Mouse (Mus musculus) midbrain, embryonic 12.5 days (tissue): ENCODE measurements around the gene AC124108.1. TPM values are rescaled to one million over a fixed set of nuclear protein-coding genes. Genes with fewer than 3 reads are reported as not detected.

Source experiments
- ATAC-seq: fragments of 200-750 bp; cut with Nextera tagmentation; 2 replicates; pipeline ENCODE4 v1.8.0; 2017; ENCODE audit warnings: low read depth, moderate TSS enrichment, moderate library complexity; ENCODE audit not compliant: low FRiP score
- H3K27ac ChIP-seq: fragments of 300-500 bp; sonication (generic); replicated peaks from 2 replicates; pipeline ENCODE4 v1.5.1; 2016; ENCODE audit warnings: mild to moderate bottlenecking
- H3K27me3 ChIP-seq: fragments of 300-500 bp; sonication (generic); 2 replicates; pipeline ENCODE4 v1.6.1; 2016; ENCODE audit warnings: mild to moderate bottlenecking
- H3K36me3 ChIP-seq: fragments of 300-500 bp; sonication (generic); 2 replicates; pipeline ENCODE4 v1.6.1; 2016
- H3K4me1 ChIP-seq: fragments of 300-500 bp; sonication (generic); 2 replicates; pipeline ENCODE4 v1.6.1; 2016
- H3K4me2 ChIP-seq: fragments of 300-500 bp; sonication (generic); replicated peaks from 2 replicates; pipeline ENCODE4 v1.6.1; 2016; ENCODE audit warnings: mild to moderate bottlenecking, moderate library complexity
- H3K4me3 ChIP-seq: fragments of 300-500 bp; sonication (generic); 2 replicates; pipeline ENCODE4 v1.5.1; 2016; ENCODE audit warnings: mild to moderate bottlenecking
- H3K9ac ChIP-seq: fragments of 300-500 bp; sonication (generic); replicated peaks from 2 replicates; pipeline ENCODE4 v1.6.1; 2016; ENCODE audit warnings: mild to moderate bottlenecking, moderate library complexity
- H3K9me3 ChIP-seq: fragments of 300-500 bp; sonication (generic); 2 replicates; pipeline ENCODE4 v1.6.1; 2016; ENCODE audit warnings: mild to moderate bottlenecking
- WGBS: fragments of 180-500 bp; shearing (Covaris S2); methylation state at CpG from one replicate; pipeline ENCODE4 v1.1.7; 2016; 5-methylcytosine and 5-hydroxymethylcytosine counted together
- polyA plus RNA-seq: library from polyadenylated mRNA; unstranded; fragments of >200 nt; fragmentation: Nextera tagmentation; extraction: Ambion mirVana; gene quantifications from 2 replicates; pipeline ENCODE4 v1.2.1, GENCODE M21; 2016

AC124108.1 gene
- polyA plus RNA-seq, 1 experiment from 2014 or later: 6.1 TPM

DNA sequence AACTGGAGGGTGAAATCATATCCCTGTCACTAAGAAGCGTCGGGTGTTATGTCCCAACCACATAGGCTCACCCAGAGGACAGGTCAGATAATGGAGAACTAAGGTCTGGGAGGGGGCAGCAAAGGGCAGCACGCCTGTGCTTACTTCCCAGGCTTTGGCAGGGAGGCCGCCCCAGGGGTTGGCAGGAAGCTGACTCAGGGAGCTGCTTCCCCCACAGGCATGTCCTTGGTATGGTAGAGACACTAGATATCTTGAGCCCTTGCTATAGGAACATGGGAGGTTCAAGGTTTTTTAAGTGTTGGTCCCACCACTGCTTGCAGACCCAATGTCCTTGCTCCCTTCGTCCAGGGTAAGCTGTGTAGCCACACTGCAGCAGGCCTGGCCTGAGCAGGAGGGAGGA is 14.7 kb downstream of the AC124108.1 start:
- H3K9me3 ChIP-seq: no peaks in the 10 kb centered on the region
- H3K27me3 ChIP-seq: peaks cover 4% of the 10 kb centered on the region; the same call in 1 of the 2 replicates
- WGBS: 66% methylated on average over 5 of the region's 5 CpGs
- no peak overlapping the region for H3K9ac ChIP-seq
- H3K4me2 ChIP-seq: no peak overlapping the region
- no peak for ATAC-seq
- no peak overlapping the region for H3K4me3 ChIP-seq
- H3K4me1 ChIP-seq: peaks cover 77% of the 10 kb centered on the region
- H3K27ac ChIP-seq: 0 out of 2 replicates have a peak overlapping the region, but pooled peaks have one; percentile 31
- H3K36me3 ChIP-seq: peaks cover 8% of the 10 kb centered on the region

DNA sequence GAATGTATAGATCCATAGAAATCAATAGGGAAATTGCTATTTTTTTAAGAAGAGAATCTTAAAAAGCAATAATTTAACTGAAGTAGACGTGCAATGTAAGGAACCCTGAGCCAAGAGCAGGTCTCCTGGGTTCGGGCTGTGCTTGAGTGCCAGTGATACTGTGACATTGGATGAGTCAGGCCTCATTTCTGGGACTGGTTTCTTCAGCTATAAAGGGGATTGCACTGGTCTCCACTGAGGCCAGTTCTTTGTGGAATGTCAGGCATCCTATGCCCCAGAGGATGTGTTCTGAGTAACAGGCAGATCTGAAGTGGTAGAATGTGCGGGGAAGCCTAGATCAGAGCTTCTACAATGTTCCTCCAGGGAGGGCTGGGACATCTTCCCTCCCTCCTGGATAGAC is 15.6 kb downstream of the AC124108.1 start:
- H3K9ac ChIP-seq: no peak overlapping the region
- H3K36me3 ChIP-seq: peaks cover 8% of the 10 kb centered on the region
- no peak overlapping the region for H3K4me2 ChIP-seq
- H3K27ac ChIP-seq: no peak overlapping the region
- no peak for ATAC-seq
- peaks cover 75% of the 10 kb centered on the region for H3K4me1 ChIP-seq
- no peaks in the 10 kb centered on the region for H3K9me3 ChIP-seq
- no peak overlapping the region for H3K4me3 ChIP-seq
- peaks cover 10% of the 10 kb centered on the region for H3K27me3 ChIP-seq
- WGBS: 84% methylated on average over 3 of the region's 3 CpGs

DNA sequence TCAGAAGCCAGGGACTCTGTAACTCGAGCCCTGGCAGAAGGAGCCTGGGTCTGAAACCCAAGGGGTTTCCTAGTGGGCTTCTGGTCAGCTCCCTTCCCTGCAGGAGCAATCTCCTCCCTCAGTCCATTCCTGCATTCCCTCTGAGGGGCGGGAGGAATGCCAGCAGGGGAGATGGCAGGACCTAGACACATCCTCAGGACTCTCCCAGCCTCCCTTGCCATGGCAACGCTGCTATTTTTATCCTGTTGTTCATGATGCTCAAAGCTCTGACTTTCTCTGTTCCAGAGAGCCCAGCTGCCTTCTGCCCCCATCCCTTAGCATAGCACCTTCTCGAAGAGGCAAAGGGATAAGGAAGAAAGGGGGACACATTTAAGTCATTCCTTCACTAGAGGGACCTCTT is 16.9 kb downstream of the AC124108.1 start:
- no peak overlapping the region for H3K9ac ChIP-seq
- peak overlapping the region; percentile 54 for H3K27ac ChIP-seq
- H3K36me3 ChIP-seq: peaks cover 8% of the 10 kb centered on the region
- no peak overlapping the region for H3K4me2 ChIP-seq
- no peak for ATAC-seq
- H3K27me3 ChIP-seq: peaks cover 12% of the 10 kb centered on the region
- H3K4me1 ChIP-seq: peaks cover 76% of the 10 kb centered on the region
- WGBS: 11% methylated on average over 4 of the region's 4 CpGs
- no peaks in the 10 kb centered on the region for H3K9me3 ChIP-seq
- no peak overlapping the region for H3K4me3 ChIP-seq

DNA sequence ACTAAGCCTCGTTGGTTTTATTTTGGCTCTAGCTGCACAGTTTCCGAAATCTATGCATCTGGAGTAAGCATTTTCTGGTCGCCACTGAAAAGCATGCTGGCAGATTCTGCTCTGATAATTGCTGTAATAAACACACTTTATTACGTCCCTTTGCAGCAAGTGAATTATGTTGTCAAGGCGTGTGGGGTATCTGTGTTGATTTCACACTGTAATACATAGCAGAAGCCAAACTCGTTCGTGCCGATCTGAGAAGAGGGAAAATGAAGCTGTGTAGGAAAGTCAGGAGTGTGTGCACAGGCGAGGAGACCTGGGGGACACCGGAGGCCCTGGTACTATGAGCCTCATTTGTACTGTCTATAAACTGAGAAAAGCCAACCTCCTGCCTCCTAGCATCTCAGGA is 18.1 kb downstream of the AC124108.1 start:
- Histone ChIP-seq H3K4me2 (no peak overlapping the region), H3K4me3 (no peak overlapping the region), H3K27ac (0 out of 2 replicates have a peak overlapping the region, but pooled peaks have one; percentile 10), H3K4me1 (peaks cover 75% of the 10 kb centered on the region), H3K36me3 (peaks cover 2% of the 10 kb centered on the region), H3K9ac (no peak overlapping the region), H3K9me3 (no peaks in the 10 kb centered on the region), H3K27me3 (peaks cover 12% of the 10 kb centered on the region)
- WGBS: 81% methylated on average over 10 of the region's 10 CpGs
- no peak for ATAC-seq

DNA sequence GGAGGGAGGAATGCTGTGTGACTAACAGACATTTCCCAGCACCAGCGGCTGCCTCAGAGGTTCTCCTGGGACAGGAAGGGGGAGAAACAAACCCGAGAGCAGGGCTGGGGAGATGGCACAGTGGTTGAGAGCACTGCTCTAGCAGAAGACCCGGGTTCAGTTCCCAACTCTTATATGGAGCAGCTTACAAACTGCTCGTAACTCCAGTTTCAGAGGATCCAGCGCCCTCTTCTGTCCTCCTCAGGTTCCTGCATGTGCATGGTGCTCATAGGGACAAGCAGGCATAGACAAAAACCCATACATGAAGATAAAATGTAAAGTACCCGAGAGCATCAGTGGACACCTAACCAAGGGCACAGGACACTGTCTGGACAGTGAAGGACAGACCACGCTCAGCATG is 19.7 kb downstream of the AC124108.1 start:
- no peak for ATAC-seq
- no peak overlapping the region for H3K9ac ChIP-seq
- H3K36me3 ChIP-seq: no peaks in the 10 kb centered on the region
- H3K27me3 ChIP-seq: peaks cover 15% of the 10 kb centered on the region
- 0 out of 2 replicates have a peak overlapping the region, but pooled peaks have one; percentile 22 for H3K27ac ChIP-seq
- no peak overlapping the region for H3K4me2 ChIP-seq
- WGBS: 22% methylated on average over 7 of the region's 7 CpGs
- no peaks in the 10 kb centered on the region for H3K9me3 ChIP-seq
- H3K4me1 ChIP-seq: peaks cover 68% of the 10 kb centered on the region
- H3K4me3 ChIP-seq: no peak overlapping the region

DNA sequence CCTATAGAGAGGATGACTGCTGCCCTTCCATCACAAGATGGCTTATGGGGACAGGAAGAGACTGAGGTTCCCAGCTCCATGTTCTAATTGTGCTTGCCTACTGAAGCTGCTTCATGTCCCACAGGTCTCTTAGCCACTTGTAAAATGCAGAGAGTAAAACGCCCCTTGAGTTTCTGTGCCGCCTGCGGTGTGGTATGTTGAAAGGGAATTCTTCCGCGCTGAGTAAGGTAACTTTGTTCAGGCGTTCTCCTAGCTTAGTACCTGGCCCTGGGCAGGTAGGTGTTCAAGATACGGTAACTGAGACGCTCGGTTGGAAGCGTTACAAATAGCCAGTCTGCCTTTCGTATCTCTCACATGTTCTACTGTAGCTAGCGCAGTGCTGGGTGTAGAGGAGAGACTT is 20.4 kb downstream of the AC124108.1 start:
- peak overlapping the region; percentile 48; the same call in 1 of the 2 replicates for H3K4me2 ChIP-seq
- no peak for ATAC-seq
- 41% methylated on average over 12 of the region's 12 CpGs for WGBS
- no peak overlapping the region for H3K27ac ChIP-seq
- H3K9me3 ChIP-seq: no peaks in the 10 kb centered on the region
- peaks cover 15% of the 10 kb centered on the region for H3K27me3 ChIP-seq
- no peaks in the 10 kb centered on the region for H3K36me3 ChIP-seq
- peaks cover 67% of the 10 kb centered on the region for H3K4me1 ChIP-seq
- H3K9ac ChIP-seq: 0 out of 2 replicates have a peak overlapping the region, but pooled peaks have one; percentile 2
- no peak overlapping the region for H3K4me3 ChIP-seq

DNA sequence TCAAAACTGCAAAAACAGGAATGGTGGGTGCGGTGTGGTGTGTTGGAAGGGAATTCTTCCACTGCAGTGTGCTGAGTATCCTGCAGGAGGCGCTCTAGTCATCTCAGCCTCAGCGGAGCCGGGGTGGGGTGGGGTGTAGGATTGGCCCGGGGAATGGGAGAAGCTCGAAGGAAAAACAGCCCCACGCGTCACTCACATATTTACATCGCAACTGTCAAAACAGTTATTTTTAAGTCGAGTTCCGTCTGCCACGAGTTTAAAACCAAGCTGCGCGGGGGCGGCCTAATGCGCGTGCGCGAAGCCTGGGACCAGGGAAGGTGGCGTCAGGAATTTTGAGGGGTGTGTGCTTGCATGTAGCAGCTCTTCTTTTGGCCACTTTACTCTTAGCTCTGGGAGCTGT is 21.0 kb downstream of the AC124108.1 start:
- ATAC-seq: 0 out of 2 replicates have a peak, but pooled peaks have one; percentile 27

DNA sequence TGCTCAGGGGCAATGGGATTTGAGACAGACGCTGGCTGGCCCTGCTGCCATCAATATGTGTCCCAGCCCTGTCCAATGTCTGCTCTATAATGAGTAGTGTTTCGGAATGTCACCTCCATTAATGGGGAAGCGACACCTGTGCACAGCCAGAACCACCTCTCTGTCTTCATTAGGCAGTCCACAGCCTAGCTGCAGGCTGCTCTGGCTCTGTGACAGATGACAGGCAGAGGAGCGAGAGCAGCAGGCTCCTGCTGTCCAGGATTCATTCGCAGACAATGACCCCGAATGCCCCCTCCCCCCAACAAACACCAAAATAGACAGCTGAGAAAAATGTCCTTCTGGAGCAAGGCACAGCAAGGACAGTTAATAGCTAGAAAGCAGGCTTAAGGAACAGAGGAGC is 21.8 kb downstream of the AC124108.1 start:
- Histone ChIP-seq H3K27ac (peak overlapping the region; percentile 39; the same call in 1 of the 2 replicates), H3K9me3 (no peaks in the 10 kb centered on the region), H3K4me3 (no peak overlapping the region), H3K4me1 (peaks cover 54% of the 10 kb centered on the region), H3K36me3 (no peaks in the 10 kb centered on the region), H3K9ac (no peak overlapping the region), H3K4me2 (no peak overlapping the region; the same call in 1 of the 2 replicates), H3K27me3 (peaks cover 15% of the 10 kb centered on the region)
- WGBS: 36% methylated on average over 6 of the region's 6 CpGs
- no peak for ATAC-seq

More for the DNA sequence above, 21.0 kb downstream of the AC124108.1 start:
- peaks cover 15% of the 10 kb centered on the region for H3K27me3 ChIP-seq
- peak overlapping the region; percentile 34 for H3K4me3 ChIP-seq
- no peak overlapping the region for H3K27ac ChIP-seq
- 6% methylated on average over 20 of the region's 20 CpGs for WGBS
- H3K4me2 ChIP-seq: peak overlapping the region; percentile 48
- no peaks in the 10 kb centered on the region for H3K36me3 ChIP-seq
- H3K9ac ChIP-seq: no peak overlapping the region; the same call in 1 of the 2 replicates
- peaks cover 63% of the 10 kb centered on the region for H3K4me1 ChIP-seq
- H3K9me3 ChIP-seq: no peaks in the 10 kb centered on the region

DNA sequence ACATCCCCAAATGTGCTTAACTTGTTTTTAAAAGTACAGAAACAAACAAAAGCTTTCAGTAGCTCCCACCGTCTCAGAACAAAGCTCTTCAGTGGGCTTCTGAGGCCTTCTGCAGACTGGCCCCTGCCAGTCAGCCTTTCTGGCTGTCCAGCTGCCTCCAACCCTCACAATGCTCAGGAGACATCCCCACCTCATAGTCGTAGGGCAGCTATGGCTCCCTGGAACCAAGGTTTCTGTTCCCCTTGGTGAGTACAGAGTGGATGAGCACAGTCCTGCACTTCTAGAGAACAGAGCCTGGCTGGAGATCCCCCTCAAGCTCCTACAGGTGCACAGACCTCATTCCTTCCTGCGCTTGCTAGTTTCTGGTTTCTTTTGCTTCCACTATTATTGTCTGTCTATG is 25.0 kb downstream of the AC124108.1 start:
- H3K4me1 ChIP-seq: peaks cover 36% of the 10 kb centered on the region
- H3K9me3 ChIP-seq: no peaks in the 10 kb centered on the region
- no peak overlapping the region for H3K27ac ChIP-seq
- H3K9ac ChIP-seq: no peak overlapping the region
- H3K4me2 ChIP-seq: no peak overlapping the region
- no peak overlapping the region for H3K4me3 ChIP-seq
- 58% methylated on average over 3 of the region's 3 CpGs for WGBS
- ATAC-seq: no peak
- peaks cover 17% of the 10 kb centered on the region; the same call in 1 of the 2 replicates for H3K27me3 ChIP-seq
- H3K36me3 ChIP-seq: no peaks in the 10 kb centered on the region

DNA sequence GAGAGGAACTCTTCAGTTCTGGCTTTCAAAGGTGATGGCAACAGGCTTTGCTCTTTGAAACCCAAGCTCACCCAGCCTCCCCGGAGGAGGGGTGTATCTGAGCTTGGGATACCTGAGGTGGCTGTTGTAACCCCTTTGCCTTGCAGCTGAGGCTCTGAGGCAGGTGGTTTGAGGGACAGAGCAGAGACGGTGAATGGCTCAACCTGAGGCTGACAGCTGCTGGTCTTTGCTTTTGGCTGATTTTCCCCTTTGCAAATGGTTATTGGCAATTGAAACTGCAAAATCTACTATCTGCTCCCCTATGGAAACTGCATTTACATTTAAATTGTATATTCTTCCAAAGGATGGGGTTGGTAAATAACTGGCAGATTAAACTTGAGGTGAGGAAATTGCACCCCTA is 30.4 kb downstream of the AC124108.1 start:
- no peak for ATAC-seq
- 32% methylated on average over 2 of the region's 2 CpGs for WGBS
- Histone ChIP-seq H3K36me3 (no peaks in the 10 kb centered on the region), H3K27ac (peak overlapping the region; percentile 69), H3K4me3 (no peak overlapping the region), H3K9ac (no peak overlapping the region), H3K4me1 (peaks cover 30% of the 10 kb centered on the region), H3K27me3 (peaks cover 6% of the 10 kb centered on the region; the same call in 1 of the 2 replicates), H3K4me2 (no peak overlapping the region), H3K9me3 (no peaks in the 10 kb centered on the region)

DNA sequence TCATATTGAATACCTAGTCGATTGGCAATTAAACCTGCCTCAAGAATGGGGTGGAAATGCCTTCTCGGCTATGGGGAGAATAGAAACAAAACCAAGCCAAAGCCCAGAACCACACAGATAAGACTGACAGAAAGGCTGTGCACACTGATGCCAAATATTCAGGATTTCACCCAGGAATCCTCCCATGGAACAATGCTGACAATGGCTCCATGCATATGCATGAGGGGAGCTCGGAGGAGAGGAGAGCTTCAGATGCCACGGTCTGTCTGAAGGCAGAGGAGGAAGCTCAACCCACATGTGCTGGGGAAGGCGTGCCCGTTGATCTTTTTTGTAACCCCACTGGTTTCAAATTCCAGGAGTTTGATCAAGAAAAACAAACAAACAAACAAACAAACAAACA is 30.9 kb downstream of the AC124108.1 start:
- ATAC-seq: peak; percentile 87
- Histone ChIP-seq H3K4me1 (peaks cover 30% of the 10 kb centered on the region), H3K4me2 (peak overlapping the region; percentile 31), H3K9ac (no peak overlapping the region), H3K4me3 (no peak overlapping the region), H3K36me3 (no peaks in the 10 kb centered on the region), H3K27ac (peak overlapping the region; percentile 69), H3K9me3 (no peaks in the 10 kb centered on the region), H3K27me3 (peaks cover 6% of the 10 kb centered on the region; the same call in 1 of the 2 replicates)
- 10% methylated on average over 6 of the region's 6 CpGs for WGBS

DNA sequence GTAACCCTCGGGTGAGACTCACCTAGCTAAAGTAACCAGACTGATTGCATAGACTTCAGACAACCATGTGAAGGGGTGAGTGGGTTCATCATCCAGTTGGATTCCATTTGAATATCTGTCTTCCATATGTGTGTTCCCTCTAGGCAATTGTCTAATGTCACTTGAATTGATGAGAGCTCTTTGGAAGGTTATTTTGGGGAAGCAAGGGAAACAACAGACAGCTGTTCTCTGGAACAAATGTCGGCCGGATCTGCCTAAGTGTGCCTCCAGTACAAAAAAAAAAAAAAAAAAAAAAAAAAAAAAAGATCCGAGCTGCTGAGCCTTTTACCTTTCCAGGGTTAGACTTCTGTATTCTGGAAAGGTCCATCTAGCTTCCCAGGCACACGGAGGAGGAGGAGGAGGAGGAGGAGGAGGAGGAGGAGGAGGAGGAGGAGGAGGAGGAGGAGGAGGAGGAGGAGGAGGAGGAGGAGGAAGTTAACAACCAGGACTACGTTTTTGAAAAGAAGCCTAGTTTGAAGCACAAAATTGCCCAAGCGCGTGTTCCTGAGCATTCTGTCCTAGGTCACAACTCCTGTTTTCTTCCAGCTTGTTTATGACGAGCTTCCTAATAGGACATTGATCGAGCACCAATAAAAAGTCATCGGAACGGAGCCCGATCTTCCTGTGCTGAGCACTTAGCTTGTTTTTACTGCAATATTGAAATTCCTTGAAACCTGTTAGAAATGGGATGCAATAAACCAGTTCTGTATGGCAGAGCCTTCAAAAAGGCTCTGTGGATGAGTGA is 35.2 kb downstream of the AC124108.1 start:
- 88% methylated on average over 12 of the region's 13 CpGs for WGBS
- H3K9ac ChIP-seq: no peak overlapping the region
- peaks cover 16% of the 10 kb centered on the region for H3K4me1 ChIP-seq
- no peak for ATAC-seq
- H3K4me2 ChIP-seq: no peak overlapping the region
- H3K4me3 ChIP-seq: no peak overlapping the region
- H3K27me3 ChIP-seq: no peaks in the 10 kb centered on the region
- H3K36me3 ChIP-seq: no peaks in the 10 kb centered on the region
- no peak overlapping the region for H3K27ac ChIP-seq
- no peaks in the 10 kb centered on the region for H3K9me3 ChIP-seq
